Mouse (Mus musculus) cerebellum, adult 2 months (tissue): ENCODE results near the gene Btnl2. TPM values are rescaled to one million over a fixed set of nuclear protein-coding genes. Genes with fewer than 3 reads are reported as not detected.

Experiments
- DNase-seq, 2 experiments: peaks; one replicate each; pipeline ENCODE4 v3.0.0; 2021
- H3K27ac ChIP-seq: fragments of 200-500 bp; 2 replicates; pipeline ENCODE4 v1.5.1; 2012; ENCODE audit warnings: low read length, control low read depth, inconsistent platforms; ENCODE audit not compliant: insufficient read depth
- H3K27me3 ChIP-seq: fragments of 200-500 bp; 2 replicates; pipeline ENCODE4 v1.6.1; 2012; ENCODE audit warnings: inconsistent platforms, mild to moderate bottlenecking, low read length, moderate library complexity; ENCODE audit not compliant: control insufficient read depth, insufficient read depth
- H3K4me1 ChIP-seq: fragments of 200-500 bp; 2 replicates; pipeline ENCODE4 v1.6.1; 2011; ENCODE audit warnings: low read length; ENCODE audit not compliant: control insufficient read depth, insufficient read depth
- H3K4me3 ChIP-seq: fragments of 200-500 bp; replicated peaks from 2 replicates; pipeline ENCODE3; 2011; ENCODE audit warnings: mild to moderate bottlenecking, low read depth, low read length, control low read depth; ENCODE audit not compliant: insufficient read depth
- CTCF ChIP-seq: fragments of 200-500 bp; IDR thresholded peaks from 2 replicates; pipeline ENCODE4 v1.5.1; 2011; ENCODE audit warnings: low read depth, mild to moderate bottlenecking, control low read depth, low read length, moderate library complexity, borderline replicate concordance; ENCODE audit not compliant: insufficient read depth
- POLR2A ChIP-seq: fragments of 200-500 bp; IDR thresholded peaks from 2 replicates; pipeline ENCODE4 v1.6.1; 2011; ENCODE audit warnings: low read length, control low read depth, borderline replicate concordance; ENCODE audit not compliant: insufficient read depth
- WGBS: fragments of 180-500 bp; shearing (Covaris S2); methylation state at CpG from one replicate; pipeline ENCODE4 v1.1.7; 2018; 5-methylcytosine and 5-hydroxymethylcytosine counted together
- polyA plus RNA-seq: library from polyadenylated mRNA; depleted of rRNA; stranded (reverse); fragments of >200 nt; gene quantifications from 2 replicates; pipeline ENCODE4 v1.2.3, GENCODE M21; 2012

Btnl2 gene
- polyA plus RNA-seq, 1 experiment, result not detected

- Histone ChIP-seq H3K4me3 (no peak overlapping the region), H3K27me3 (no peaks in the 10 kb centered on the region), H3K4me1 (no peaks in the 10 kb centered on the region), H3K27ac (no peak overlapping the region)
- TF ChIP-seq CTCF (no peak), POLR2A (no peak)
- DNase-seq, result no peak
- 94% methylated on average over 1 of the region's 1 CpGs for WGBS
Measured at GRCm38 (mm10) chr17:34354940-34355339, 318 bp downstream of the Btnl2 start.

GRCm38 (mm10) chr17:34362954-34363546 is 8.4 kb downstream of the Btnl2 start:
- H3K27me3 ChIP-seq, result no peaks in the 10 kb centered on the region
- H3K27ac ChIP-seq, result no peak overlapping the region
- DNase-seq, result no peak
- 80% methylated on average over 15 of the region's 15 CpGs for WGBS
- TF ChIP-seq CTCF (no peak), POLR2A (no peak)
- no peaks in the 10 kb centered on the region for H3K4me1 ChIP-seq
- H3K4me3 ChIP-seq, result no peak overlapping the region

- WGBS, result 87% methylated on average over 3 of the region's 3 CpGs
- Histone ChIP-seq H3K27ac (no peak overlapping the region), H3K4me1 (no peaks in the 10 kb centered on the region), H3K4me3 (no peak overlapping the region), H3K27me3 (no peaks in the 10 kb centered on the region)
- TF ChIP-seq POLR2A (no peak), CTCF (no peak)
- DNase-seq, result no peak
Measured at GRCm38 (mm10) chr17:34363676-34364310, 9.2 kb downstream of the Btnl2 start.

GRCm38 (mm10) chr17:34365031-34365430 is 10.4 kb downstream of the Btnl2 start:
- DNase-seq, result no peak
- 61% methylated on average over 10 of the region's 10 CpGs for WGBS
- H3K4me3 ChIP-seq, result no peak overlapping the region
- H3K27me3 ChIP-seq, result no peaks in the 10 kb centered on the region
- no peaks in the 10 kb centered on the region for H3K4me1 ChIP-seq
- TF ChIP-seq CTCF, result no peak
- TF ChIP-seq POLR2A, result no peak
- H3K27ac ChIP-seq, result no peak overlapping the region

- DNase-seq, result no peak
- H3K27ac ChIP-seq, result no peak overlapping the region
- WGBS, result 86% methylated on average over 4 of the region's 4 CpGs
- H3K27me3 ChIP-seq, result no peaks in the 10 kb centered on the region
- H3K4me3 ChIP-seq, result no peak overlapping the region
- TF ChIP-seq POLR2A (no peak), CTCF (no peak)
- no peaks in the 10 kb centered on the region for H3K4me1 ChIP-seq
Measured at GRCm38 (mm10) chr17:34370563-34370962, 15.9 kb downstream of the Btnl2 start.

GRCm38 (mm10) chr17:34373055-34373709 is 18.6 kb downstream of the Btnl2 start:
- no peak overlapping the region for H3K27ac ChIP-seq
- H3K4me3 ChIP-seq, result no peak overlapping the region
- TF ChIP-seq POLR2A (no peak), CTCF (no peak)
- DNase-seq, result no peak
- H3K27me3 ChIP-seq, result no peaks in the 10 kb centered on the region
- no peaks in the 10 kb centered on the region for H3K4me1 ChIP-seq
- 83% methylated on average over 6 of the region's 6 CpGs for WGBS

GRCm38 (mm10) chr17:34376847-34377246 is 22.2 kb downstream of the Btnl2 start, which contains the start of gene Btnl1:
Gene Btnl1 (plus strand): TSS chr17:34377132.
- Histone ChIP-seq H3K4me1 (no peaks in the 10 kb centered on the region), H3K27me3 (no peaks in the 10 kb centered on the region), H3K27ac (no peak within 1 kb of the TSS), H3K4me3 (no peak within 1 kb of the TSS)
- no peak for DNase-seq
- TF ChIP-seq POLR2A, result no peak
- no peak for TF ChIP-seq CTCF
- 76% methylated on average over 2 of the region's 2 CpGs for WGBS

- 48% methylated on average over 6 of the region's 6 CpGs for WGBS
- no peaks in the 10 kb centered on the region for H3K4me1 ChIP-seq
- H3K27ac ChIP-seq, result no peak overlapping the region
- H3K4me3 ChIP-seq, result no peak overlapping the region
- TF ChIP-seq POLR2A (no peak), CTCF (no peak)
- no peaks in the 10 kb centered on the region for H3K27me3 ChIP-seq
- no peak for DNase-seq
Measured at GRCm38 (mm10) chr17:34377450-34378209, 23.0 kb downstream of the Btnl2 start.
